Mouse (Mus musculus) adrenal gland, postnatal 14 days (tissue): ENCODE results near the gene Maneal. TPM values are rescaled to one million over a fixed set of nuclear protein-coding genes. Genes with fewer than 3 reads are reported as not detected.

Experiments used
- DNase-seq: peaks from one replicate; pipeline ENCODE4 v3.0.0; 2021; ENCODE audit warnings: mixed read lengths
- total RNA-seq: library from RNA; stranded (reverse); gene quantifications from 2 replicates; pipeline ENCODE4 v1.2.3, GENCODE M21; 2021

Maneal gene
- total RNA-seq, 1 experiment from 2014 or later = 3.6 TPM

DNA sequence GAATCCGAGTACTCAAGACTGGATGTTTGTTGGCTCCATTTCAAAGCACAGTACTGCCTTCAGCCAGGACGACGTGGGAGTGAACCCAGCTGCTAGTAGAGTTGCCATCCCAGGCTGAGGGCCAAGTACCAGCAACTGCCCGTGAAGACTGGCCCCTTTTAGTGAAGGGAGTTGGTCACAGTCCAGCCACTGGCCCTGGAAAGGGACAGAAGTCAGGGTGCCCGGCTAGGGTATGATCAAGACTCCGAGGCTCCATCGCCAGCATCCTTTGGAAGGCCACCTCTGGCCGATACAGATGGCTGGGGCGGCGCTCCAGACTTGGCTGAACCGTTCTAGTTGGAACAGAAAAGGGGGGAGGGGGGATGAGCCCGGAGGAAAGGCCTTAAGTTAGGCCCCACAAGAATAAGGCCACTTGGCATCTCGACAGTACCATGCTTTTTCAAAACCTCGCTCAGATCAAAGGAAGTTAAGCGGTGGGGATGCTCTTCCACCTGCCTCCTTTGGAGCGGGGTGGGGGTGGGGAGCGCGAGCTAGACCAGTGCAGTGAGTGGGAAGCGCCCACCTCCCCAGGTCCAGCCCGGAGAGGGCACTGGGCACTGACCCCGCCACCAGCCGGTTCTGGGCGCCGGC lies 12.2 kb downstream of the Maneal start:
- DNase-seq = peak; percentile 66

GRCm38 (mm10) chr4:124847573-124847972 lies 14.4 kb downstream of the Maneal start:
- DNase-seq = peak; percentile 91

GRCm38 (mm10) chr4:124843493-124843892 lies 18.5 kb downstream of the Maneal start:
- peak; percentile 74 for DNase-seq

GRCm38 (mm10) chr4:124840998-124841397 lies 21.0 kb downstream of the Maneal start:
- no peak for DNase-seq

- DNase-seq = no peak
Observed at GRCm38 (mm10) chr4:124838035-124838700, 23.8 kb downstream of the Maneal start.

- no peak for DNase-seq
Observed at GRCm38 (mm10) chr4:124832796-124833195, 29.2 kb downstream of the Maneal start.

DNA sequence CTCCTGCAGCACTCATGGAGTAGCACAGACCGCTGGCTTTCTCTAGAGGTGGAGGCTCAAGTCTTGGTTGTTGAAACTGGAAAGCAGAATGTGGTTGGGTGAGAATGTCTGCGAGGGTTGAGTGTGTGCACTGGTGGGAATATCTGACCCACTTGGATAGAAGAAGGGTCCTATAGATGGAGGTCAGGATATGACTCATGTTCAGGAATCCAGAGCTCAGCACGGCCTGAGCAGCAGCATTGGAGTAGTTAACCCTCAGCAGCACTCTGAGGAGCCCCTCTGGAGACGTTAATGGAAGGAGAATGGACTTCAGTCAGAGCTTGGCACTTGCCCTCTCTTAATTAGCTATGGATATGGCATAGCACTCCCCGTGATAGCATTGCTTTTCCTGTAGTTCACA lies 32.3 kb downstream of the Maneal start:
- DNase-seq = no peak

DNA sequence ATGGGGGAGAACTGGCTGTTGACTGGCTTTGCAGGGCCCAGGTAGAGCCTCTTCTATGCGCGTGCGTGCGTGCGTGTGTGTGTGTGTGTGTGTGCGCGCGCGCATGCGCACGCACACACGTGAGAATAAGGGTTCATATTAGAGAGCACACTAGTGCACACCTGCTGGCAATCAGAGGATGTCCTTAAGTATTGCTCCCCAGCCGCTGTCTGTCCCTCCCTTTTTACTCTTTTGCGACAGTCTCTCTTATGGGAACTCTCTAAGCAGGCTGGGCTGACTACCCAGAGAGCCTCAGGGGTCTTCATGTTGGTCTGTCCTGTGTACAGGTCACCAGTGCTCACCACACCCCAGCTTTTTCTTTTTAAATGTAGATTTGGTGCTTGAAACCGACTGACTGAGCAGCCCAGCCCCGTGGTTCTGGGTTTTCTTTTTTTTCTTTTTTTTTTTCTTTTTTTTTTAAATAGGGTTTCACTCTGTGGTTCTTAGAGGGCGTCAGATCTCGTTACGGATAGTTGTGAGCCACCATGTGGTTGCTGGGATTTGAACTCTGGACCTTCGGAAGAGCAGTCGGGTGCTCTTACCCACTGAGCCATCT lies 36.5 kb downstream of the Maneal start:
- DNase-seq = no peak

- no peak for DNase-seq
Observed at GRCm38 (mm10) chr4:124824967-124825366, 37.0 kb downstream of the Maneal start.

DNA sequence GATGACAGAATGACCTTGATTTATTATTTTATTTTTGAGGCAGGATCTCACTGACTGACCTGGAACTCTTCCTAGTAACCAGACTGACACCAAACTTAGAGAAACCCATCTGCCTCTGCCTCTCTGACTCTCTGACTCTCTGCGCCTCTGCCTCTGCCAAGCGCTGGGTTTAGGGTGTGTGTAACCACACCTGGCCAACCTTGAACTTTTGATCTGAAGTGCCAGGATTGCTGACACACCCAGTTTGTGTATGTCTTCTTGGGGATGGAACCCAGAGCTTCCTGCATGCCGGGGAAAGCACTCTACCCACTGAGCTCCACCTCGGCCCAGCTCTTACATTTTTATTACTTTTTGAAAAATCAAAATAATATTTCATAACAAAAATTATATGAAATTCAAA lies 43.1 kb downstream of the Maneal start:
- no peak for DNase-seq

DNA sequence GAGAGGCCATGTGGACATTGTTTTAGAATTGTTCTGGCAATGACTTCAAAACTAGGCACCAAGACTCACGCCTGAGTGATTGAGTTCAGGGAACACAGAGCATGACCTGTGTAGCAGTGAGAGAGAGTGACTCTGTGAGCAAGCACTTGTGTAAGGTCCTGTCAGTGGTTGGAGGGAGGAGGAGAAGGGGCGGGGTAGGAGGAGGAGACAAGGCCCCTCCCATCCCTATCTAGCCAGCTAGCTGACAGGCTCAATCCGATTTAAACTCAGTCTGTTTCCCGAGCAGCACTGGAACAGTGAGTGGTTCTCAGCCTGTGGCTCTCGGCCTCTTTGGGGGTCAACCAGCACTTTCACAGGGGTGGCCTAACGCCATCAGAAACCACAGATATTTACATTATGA lies 44.2 kb downstream of the Maneal start:
- peak; percentile 81 for DNase-seq

GRCm38 (mm10) chr4:124815901-124816300 lies 46.1 kb downstream of the Maneal start:
- peak; percentile 48 for DNase-seq

- DNase-seq = peak; percentile 34
Observed at GRCm38 (mm10) chr4:124811347-124811975, 50.5 kb downstream of the Maneal start.

DNA sequence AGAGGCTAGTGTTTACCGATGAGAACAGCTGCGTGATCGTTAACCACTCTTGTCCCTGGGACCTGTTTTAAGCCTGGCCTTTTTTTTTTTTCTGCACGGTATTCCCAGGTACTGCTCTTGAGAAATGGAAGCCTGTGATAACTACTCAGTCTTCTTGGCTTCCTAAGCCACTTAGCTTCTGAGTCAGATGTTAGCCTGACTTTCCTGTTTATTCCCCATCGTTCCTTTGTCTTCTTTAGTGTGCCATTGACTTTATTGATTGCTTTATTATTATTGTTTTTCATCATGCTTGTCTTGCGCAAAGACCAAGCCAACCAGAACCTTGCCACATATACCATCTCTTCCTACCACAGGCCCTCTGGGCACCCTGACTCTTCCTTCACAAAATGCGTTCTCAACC lies 51.9 kb downstream of the Maneal start:
- DNase-seq = no peak

DNA sequence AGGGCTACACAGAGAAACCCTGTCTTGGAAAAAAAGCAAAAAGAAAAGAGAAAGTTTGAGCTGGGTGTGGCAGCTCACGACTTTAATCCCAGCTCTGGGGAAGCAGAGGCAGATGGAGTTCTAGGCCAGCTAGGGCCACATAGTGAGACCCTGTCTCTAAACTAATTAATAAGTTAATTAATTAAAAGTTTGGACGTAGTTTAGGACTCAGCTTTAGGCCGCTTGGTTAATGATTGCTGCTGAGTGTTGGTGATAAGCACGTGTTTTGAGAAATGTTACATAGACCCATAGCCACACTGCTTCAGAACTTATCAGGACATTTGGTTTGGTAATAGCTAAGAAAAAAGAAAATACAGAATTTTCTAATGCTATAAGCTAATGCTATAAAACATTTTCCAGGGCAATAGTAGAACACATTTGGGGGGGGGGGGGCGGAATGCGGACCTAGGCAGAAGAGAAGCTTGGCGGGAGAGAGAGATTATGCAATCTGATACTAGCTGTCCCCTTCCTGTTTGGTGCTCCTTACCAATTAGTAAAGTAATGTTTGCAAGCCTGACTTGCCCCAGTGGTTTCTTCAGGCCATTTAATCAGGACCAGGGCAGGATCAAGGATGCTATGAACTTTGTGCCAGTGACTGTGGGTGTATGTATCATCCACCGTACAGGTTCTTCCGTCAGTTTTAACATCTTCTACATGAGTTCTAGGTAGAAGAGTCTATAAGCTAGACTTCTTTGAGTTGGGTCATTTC lies 52.7 kb downstream of the Maneal start:
- no peak for DNase-seq

- DNase-seq = peak; percentile 21
Observed at GRCm38 (mm10) chr4:124808511-124808910, 53.5 kb downstream of the Maneal start.

Other genes starting within 250 kb of the Maneal start
- gene Pou3f1, start 205.4 kb downstream of the Maneal start, total RNA-seq = 0.11 and 0.19 TPM in 2 replicates
- gene Utp11, start 168.6 kb downstream of the Maneal start, total RNA-seq = 34.1 and 37.3 TPM in 2 replicates
- gene Fhl3, start 161.5 kb downstream of the Maneal start, total RNA-seq = 7.3 and 8.5 TPM in 2 replicates
- 41.5 and 42.8 TPM in 2 replicates for gene Sf3a3, start 147.4 kb downstream of the Maneal start, total RNA-seq
- gene Inpp5b, start 120.3 kb downstream of the Maneal start, total RNA-seq = 23.8 and 24.6 TPM in 2 replicates
- gene Mtf1, start 60.1 kb downstream of the Maneal start, total RNA-seq = 21.1 and 22.5 TPM in 2 replicates
- 36.4 and 38.7 TPM in 2 replicates for gene Yrdc, start 11.5 kb downstream of the Maneal start, total RNA-seq
- gene 1110065P20Rik, start 11.0 kb downstream of the Maneal start, total RNA-seq = 44.6 and 50.1 TPM in 2 replicates
- gene Epha10, start 18.7 kb upstream of the Maneal start, total RNA-seq = 4.4 and 4.7 TPM in 2 replicates
- 12.9 and 13.4 TPM in 2 replicates for gene 9930104L06Rik, start 74.9 kb upstream of the Maneal start, total RNA-seq
- 14.9 and 15.3 TPM in 2 replicates for gene Cdca8, start 77.1 kb upstream of the Maneal start, total RNA-seq
- gene Rspo1, start 124.3 kb upstream of the Maneal start, total RNA-seq = 4.2 and 5.3 TPM in 2 replicates
- gene Gnl2, start 154.4 kb upstream of the Maneal start, total RNA-seq = 53.7 and 64.9 TPM in 2 replicates
- gene Dnali1, start 203.5 kb upstream of the Maneal start, total RNA-seq = not detected in 2 replicates
- gene Snip1, start 204.5 kb upstream of the Maneal start, total RNA-seq = 17.1 and 17.8 TPM in 2 replicates
- 28.9 and 33.0 TPM in 2 replicates for gene Meaf6, start 223.0 kb upstream of the Maneal start, total RNA-seq